Mouse (Mus musculus) kidney, adult 18-20 months (tissue): ENCODE measurements around the gene Cybb.
A peak's percentile ranks its signal among the peaks of the same experiment; 100 is the strongest.
"Not testable (repeated sequence)": the region's sequence is repeated elsewhere in the genome, so short reads cannot be mapped to it uniquely, and the experiment has no call there.

Experiments used
- DNase-seq: peaks from one replicate; pipeline ENCODE4 v3.0.0; 2021

The Cybb gene

DNA sequence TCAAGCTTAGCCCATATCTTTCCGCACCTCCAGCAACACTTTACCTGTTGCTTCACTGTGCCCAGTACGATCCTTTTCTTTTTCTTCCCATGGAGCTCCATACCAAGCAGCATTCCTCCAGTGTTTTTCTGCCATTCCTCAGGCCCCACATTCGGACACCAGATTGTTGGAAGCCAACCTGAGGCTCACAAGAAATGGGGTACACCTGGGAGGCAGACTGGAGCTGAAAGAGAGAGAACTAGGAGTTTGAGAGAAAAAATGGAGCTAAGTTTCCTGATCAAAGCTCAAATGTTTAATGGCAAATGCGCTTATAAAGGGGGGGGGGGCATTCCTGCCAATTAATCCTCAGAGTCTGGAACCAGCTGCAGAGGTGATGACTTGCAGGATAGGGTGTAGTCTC lies at the start of gene Cybb:
Cybb (minus strand) TSS at position 101 of the 400 bp plus-strand sequence.
- DNase-seq, result no peak

GRCm38 (mm10) chrX:9536881-9537280 lies 49.3 kb upstream of the Cybb start:
- DNase-seq, result no peak

DNA sequence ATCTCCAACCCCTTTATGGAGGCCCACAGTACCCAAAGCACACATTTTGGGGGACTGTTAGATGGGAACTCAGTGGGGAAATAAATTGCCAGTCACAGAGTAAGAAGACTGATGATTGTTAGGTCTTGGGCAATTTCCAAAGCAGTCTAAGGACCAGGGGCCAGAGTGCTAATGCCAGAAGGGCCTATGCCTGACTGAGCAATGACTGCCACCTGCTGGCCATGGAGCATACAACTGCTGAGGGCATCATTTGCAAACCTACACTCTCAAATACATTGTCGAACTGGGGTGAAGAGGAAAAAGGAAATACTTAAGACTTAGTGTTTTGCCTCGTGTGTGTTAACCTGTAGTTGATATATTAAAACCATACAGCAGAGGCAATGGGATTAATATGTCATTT lies 32.4 kb upstream of the Cybb start:
- DNase-seq, result peak; percentile 27

GRCm38 (mm10) chrX:9517531-9517930 lies 30.0 kb upstream of the Cybb start:
- DNase-seq, result not testable (repeated sequence)

GRCm38 (mm10) chrX:9475036-9475435 lies 12.5 kb downstream of the Cybb start:
- not testable (repeated sequence) for DNase-seq

DNA sequence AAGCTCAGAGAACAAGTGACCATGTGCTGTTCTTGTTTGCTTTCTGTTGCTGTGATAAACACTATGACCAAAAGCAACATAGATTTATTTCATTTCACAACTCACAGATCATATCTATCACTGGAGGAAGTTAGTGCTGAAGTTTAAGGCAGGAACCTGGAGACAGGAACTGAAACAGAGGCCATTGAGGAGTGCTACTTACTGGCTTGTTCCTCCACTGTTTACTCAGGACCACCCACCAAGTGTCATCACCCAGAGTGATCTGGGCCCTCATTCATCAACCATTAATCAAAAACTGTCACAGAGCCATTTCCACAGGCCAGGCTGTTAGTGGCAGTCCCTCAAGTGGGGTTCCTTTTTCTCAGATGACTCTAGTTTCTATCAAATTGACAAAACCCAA lies 13.1 kb downstream of the Cybb start:
- no peak for DNase-seq

DNA sequence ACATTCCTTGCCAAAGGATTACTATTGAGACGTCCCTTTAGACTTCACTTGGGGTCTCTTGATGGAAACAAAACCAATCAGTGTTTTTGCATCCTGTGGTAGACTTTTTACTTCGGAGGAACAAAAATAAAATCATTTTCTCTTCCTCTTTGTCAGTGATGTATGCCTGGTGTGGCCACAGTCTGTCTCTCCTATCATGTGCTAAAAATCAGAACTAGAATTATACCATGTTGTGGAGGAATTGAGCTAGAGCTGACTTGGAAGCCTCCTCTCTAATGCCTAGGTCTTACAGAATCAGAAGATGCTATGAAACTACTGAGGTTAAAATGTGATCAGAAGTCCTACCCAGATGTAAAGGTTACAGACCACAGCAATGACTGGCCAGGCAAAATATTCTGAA lies 13.8 kb downstream of the Cybb start:
- no peak for DNase-seq

- DNase-seq, result no peak
Measured at GRCm38 (mm10) chrX:9470811-9471388, 16.7 kb downstream of the Cybb start.

- DNase-seq, result no peak
Measured at GRCm38 (mm10) chrX:9469100-9469499, 18.5 kb downstream of the Cybb start.

DNA sequence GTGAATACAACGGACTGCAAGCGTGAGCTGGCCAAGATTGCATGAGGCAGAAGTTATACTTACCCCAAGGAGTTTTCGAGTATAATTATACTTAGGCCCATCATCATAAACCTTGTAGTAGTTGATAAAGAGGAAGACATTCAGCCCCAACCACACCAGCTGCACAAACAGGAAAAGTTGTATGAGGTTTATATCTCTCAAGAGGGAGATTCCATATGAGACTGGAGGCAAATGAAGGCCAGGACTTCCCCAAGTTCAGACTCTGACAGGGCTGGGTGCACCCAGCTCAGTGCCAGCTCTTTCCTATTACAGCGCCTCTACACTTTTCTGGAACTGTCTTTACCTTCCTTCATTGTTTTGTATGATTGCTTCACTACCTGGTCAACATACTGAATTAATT lies 20.6 kb downstream of the Cybb start:
- no peak for DNase-seq

DNA sequence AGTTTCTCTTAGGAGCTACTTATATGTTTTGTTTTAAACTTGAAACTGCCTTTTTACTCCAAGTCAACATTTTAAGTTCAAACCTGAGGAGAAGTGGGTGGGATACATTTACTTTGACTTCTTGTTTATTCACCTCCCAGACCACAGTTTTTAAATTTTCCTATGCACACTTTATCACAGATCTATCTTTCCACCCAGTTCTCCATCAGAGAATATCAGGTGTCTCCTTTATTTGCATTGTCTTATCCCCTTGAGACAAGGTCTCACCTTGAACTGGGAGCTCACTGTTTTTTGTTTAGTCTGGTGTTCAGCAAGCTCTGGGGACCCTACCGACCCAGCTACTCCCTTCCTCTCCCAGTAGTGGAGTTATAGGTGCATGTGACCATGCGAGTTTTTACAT lies 21.7 kb downstream of the Cybb start:
- no peak for DNase-seq

GRCm38 (mm10) chrX:9462671-9463070 lies 24.9 kb downstream of the Cybb start:
- DNase-seq, result no peak

DNA sequence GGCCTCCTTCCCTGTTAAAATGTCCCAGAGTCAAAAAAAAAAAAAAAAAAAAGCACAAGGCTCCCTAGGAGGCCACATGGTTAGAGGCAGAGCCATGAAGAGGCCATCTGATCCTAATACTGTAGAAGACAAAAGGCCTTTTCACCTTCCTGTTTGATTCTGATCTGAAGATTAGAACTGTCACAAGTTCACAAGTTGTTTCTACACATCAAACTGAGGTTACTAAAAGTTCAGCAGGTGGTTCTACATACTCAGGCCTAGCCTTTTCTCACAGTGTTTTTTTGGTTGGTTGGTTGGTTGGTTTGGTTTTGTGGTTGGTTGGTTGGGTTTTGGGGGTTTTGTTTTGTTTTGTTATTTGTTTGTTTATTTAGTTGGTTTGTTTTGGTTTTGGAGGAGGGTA lies 26.2 kb downstream of the Cybb start:
- DNase-seq, result no peak

GRCm38 (mm10) chrX:9460387-9460930 lies 27.1 kb downstream of the Cybb start:
- no peak for DNase-seq

- no peak for DNase-seq
Measured at GRCm38 (mm10) chrX:9452375-9452774, 35.2 kb downstream of the Cybb start.

DNA sequence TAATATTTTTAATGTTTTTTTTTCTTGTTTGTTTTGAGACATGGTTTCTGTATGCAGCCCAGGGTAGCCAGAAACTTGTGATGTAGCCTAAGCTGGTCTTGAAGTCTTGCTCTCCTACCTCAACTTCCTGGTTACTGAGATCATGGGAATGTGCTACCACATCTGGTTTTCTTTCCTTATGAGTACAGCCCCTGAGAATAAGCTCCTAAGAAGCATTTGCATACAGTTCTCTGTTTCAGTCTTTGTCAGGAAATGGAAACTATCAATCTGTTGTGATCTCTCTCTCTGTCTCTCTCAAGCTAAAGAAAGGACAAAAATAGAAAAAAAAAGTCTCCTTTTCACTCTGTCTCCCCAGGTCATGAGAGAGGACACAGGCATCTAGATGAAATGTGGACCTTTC lies 40.3 kb downstream of the Cybb start:
- DNase-seq, result no peak

DNA sequence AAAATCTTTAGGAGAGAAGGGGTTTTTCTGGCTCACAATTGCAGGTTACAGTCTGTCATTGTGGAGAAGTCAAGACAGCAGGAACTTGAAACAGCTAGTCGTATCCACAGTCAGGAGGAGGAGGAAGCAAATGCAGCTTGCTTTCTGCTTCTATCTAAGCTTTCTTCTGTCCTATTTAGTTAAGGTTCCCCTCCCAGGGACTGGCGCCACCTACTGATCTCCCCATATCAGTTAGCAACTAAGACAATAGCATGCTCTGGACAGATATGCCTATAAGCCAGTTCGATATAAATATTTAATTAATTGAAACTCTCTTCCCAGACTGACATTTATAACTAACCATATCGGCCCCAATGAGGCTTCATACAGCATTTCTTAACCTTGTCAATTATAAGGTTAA lies 46.5 kb downstream of the Cybb start:
- peak; percentile 6 for DNase-seq

GRCm38 (mm10) chrX:9440556-9440955 lies 47.0 kb downstream of the Cybb start:
- no peak for DNase-seq

- DNase-seq, result no peak
Measured at GRCm38 (mm10) chrX:9439257-9439656, 48.3 kb downstream of the Cybb start.

- no peak for DNase-seq
Measured at GRCm38 (mm10) chrX:9413889-9414288, 73.7 kb downstream of the Cybb start.
